Mouse (Mus musculus): ENCODE measurements around the gene Vav1. TPM values are rescaled to one million over a fixed set of nuclear protein-coding genes. Genes with fewer than 3 reads are reported as not detected.

The Vav1 gene
- polyA plus RNA-seq, 1 experiment, result 12.3 TPM

GRCm38 (mm10) chr17:57341568-57341967 lies 62.7 kb downstream of the Vav1 start:
- no peak for DNase-seq
- no peak overlapping the region for H3K4me3 ChIP-seq (replicated peaks; ENCODE audit: extremely low read depth, low read depth, low read length)
- TF ChIP-seq POLR2A (IDR thresholded peaks at IDR 0.05; ENCODE audit: borderline replicate concordance, extremely low read depth, low read depth, low read length), result no peak
- no peak for TF ChIP-seq CTCF (IDR thresholded peaks at IDR 0.05; ENCODE audit: insufficient read depth, low read length)
- WGBS, result 55% methylated on average over 4 of the region's 4 CpGs
- no peaks in the 10 kb centered on the region for H3K4me1 ChIP-seq (ENCODE audit: control insufficient read depth, insufficient read depth, low read length)

GRCm38 (mm10) chr17:57344029-57344707 lies 65.3 kb downstream of the Vav1 start:
- no peak for DNase-seq
- no peak overlapping the region for H3K4me3 ChIP-seq (replicated peaks; ENCODE audit: extremely low read depth, low read depth, low read length)
- WGBS, result 60% methylated on average over 2 of the region's 2 CpGs
- H3K4me1 ChIP-seq (ENCODE audit: control insufficient read depth, insufficient read depth, low read length), result no peaks in the 10 kb centered on the region; the same call in 1 of the 2 replicates
- no peak for TF ChIP-seq CTCF (IDR thresholded peaks at IDR 0.05; ENCODE audit: insufficient read depth, low read length)
- TF ChIP-seq POLR2A (IDR thresholded peaks at IDR 0.05; ENCODE audit: borderline replicate concordance, extremely low read depth, low read depth, low read length), result no peak

GRCm38 (mm10) chr17:57347017-57347416 lies 68.1 kb downstream of the Vav1 start:
- Histone ChIP-seq H3K4me1 (ENCODE audit: control insufficient read depth, insufficient read depth, low read length) (no peaks in the 10 kb centered on the region; the same call in 1 of the 2 replicates), H3K4me3 (replicated peaks; ENCODE audit: extremely low read depth, low read depth, low read length) (no peak overlapping the region)
- TF ChIP-seq POLR2A (IDR thresholded peaks at IDR 0.05; ENCODE audit: borderline replicate concordance, extremely low read depth, low read depth, low read length), result no peak
- no peak for TF ChIP-seq CTCF (IDR thresholded peaks at IDR 0.05; ENCODE audit: insufficient read depth, low read length)
- 48% methylated on average over 6 of the region's 6 CpGs for WGBS
- DNase-seq, result no peak

- Histone ChIP-seq H3K4me3 (replicated peaks; ENCODE audit: extremely low read depth, low read depth, low read length) (no peak overlapping the region), H3K4me1 (ENCODE audit: control insufficient read depth, insufficient read depth, low read length) (no peaks in the 10 kb centered on the region; the same call in 1 of the 2 replicates)
- 70% methylated on average over 2 of the region's 2 CpGs for WGBS
- DNase-seq, result no peak
- no peak for TF ChIP-seq CTCF (IDR thresholded peaks at IDR 0.05; ENCODE audit: insufficient read depth, low read length)
Measured at GRCm38 (mm10) chr17:57347781-57348180, 68.9 kb downstream of the Vav1 start.

- Histone ChIP-seq H3K4me1 (ENCODE audit: control insufficient read depth, insufficient read depth, low read length) (no peaks in the 10 kb centered on the region; the same call in 1 of the 2 replicates), H3K4me3 (replicated peaks; ENCODE audit: extremely low read depth, low read depth, low read length) (no peak overlapping the region)
- TF ChIP-seq POLR2A (IDR thresholded peaks at IDR 0.05; ENCODE audit: borderline replicate concordance, extremely low read depth, low read depth, low read length), result no peak
- no peak for TF ChIP-seq CTCF (IDR thresholded peaks at IDR 0.05; ENCODE audit: insufficient read depth, low read length)
- no peak for DNase-seq
- whole genome bisulfite sequencing, result 57% methylated on average over 5 of the region's 5 CpGs
Measured at GRCm38 (mm10) chr17:57349067-57349466, 70.2 kb downstream of the Vav1 start.

- TF ChIP-seq CTCF (IDR thresholded peaks at IDR 0.05; ENCODE audit: insufficient read depth, low read length), result no peak
- no peak for TF ChIP-seq POLR2A (IDR thresholded peaks at IDR 0.05; ENCODE audit: borderline replicate concordance, extremely low read depth, low read depth, low read length)
- Histone ChIP-seq H3K4me1 (ENCODE audit: control insufficient read depth, insufficient read depth, low read length) (no peaks in the 10 kb centered on the region; the same call in 1 of the 2 replicates), H3K4me3 (replicated peaks; ENCODE audit: extremely low read depth, low read depth, low read length) (no peak overlapping the region)
- WGBS, result 77% methylated on average over 5 of the region's 5 CpGs
- DNase-seq, result no peak
Measured at GRCm38 (mm10) chr17:57350212-57350611, 71.3 kb downstream of the Vav1 start.

- no peak for TF ChIP-seq POLR2A (IDR thresholded peaks at IDR 0.05; ENCODE audit: borderline replicate concordance, extremely low read depth, low read depth, low read length)
- no peak for TF ChIP-seq CTCF (IDR thresholded peaks at IDR 0.05; ENCODE audit: insufficient read depth, low read length)
- 88% methylated on average over 9 of the region's 9 CpGs for WGBS
- Histone ChIP-seq H3K4me1 (ENCODE audit: control insufficient read depth, insufficient read depth, low read length) (no peaks in the 10 kb centered on the region; the same call in 1 of the 2 replicates), H3K4me3 (replicated peaks; ENCODE audit: extremely low read depth, low read depth, low read length) (no peak overlapping the region)
- DNase-seq, result no peak
Measured at GRCm38 (mm10) chr17:57351107-57351506, 72.2 kb downstream of the Vav1 start.

- no peak for DNase-seq
- Histone ChIP-seq H3K4me1 (ENCODE audit: control insufficient read depth, insufficient read depth, low read length) (no peaks in the 10 kb centered on the region), H3K4me3 (replicated peaks; ENCODE audit: extremely low read depth, low read depth, low read length) (peak within 1 kb of the TSS; percentile 16)
- WGBS, result 31% methylated on average over 1 of the region's 1 CpGs
- TF ChIP-seq POLR2A (IDR thresholded peaks at IDR 0.05; ENCODE audit: borderline replicate concordance, extremely low read depth, low read depth, low read length), result no peak
- no peak for TF ChIP-seq CTCF (IDR thresholded peaks at IDR 0.05; ENCODE audit: insufficient read depth, low read length)
Measured at GRCm38 (mm10) chr17:57358441-57358840, 79.5 kb downstream of the Vav1 start, which contains the start of gene Adgre1. TSS of gene Adgre1 (plus strand) at chr17:57358691.

- TF ChIP-seq POLR2A (IDR thresholded peaks at IDR 0.05; ENCODE audit: borderline replicate concordance, extremely low read depth, low read depth, low read length) (no peak), CTCF (IDR thresholded peaks at IDR 0.05; ENCODE audit: insufficient read depth, low read length) (no peak)
- Histone ChIP-seq H3K4me3 (replicated peaks; ENCODE audit: extremely low read depth, low read depth, low read length) (peak overlapping the region; percentile 16), H3K4me1 (ENCODE audit: control insufficient read depth, insufficient read depth, low read length) (no peaks in the 10 kb centered on the region)
- DNase-seq, result no peak
- WGBS, result 72% methylated on average over 11 of the region's 11 CpGs
Measured at GRCm38 (mm10) chr17:57359485-57360241, 80.8 kb downstream of the Vav1 start.

Other genes starting within 250 kb of the Vav1 start
- 75.8 and 80.7 TPM in 2 replicates for gene Khsrp, start 247.6 kb upstream of the Vav1 start, polyA plus RNA-seq (2012; rRNA removed)
- gene Slc25a41, start 237.4 kb upstream of the Vav1 start, polyA plus RNA-seq (2012; rRNA removed), result 0.18 TPM in 1 of 2 replicates, not detected in the other
- gene Crb3, start 220.0 kb upstream of the Vav1 start, polyA plus RNA-seq (2012; rRNA removed), result 75.5 and 89.4 TPM in 2 replicates
- gene Slc25a23, start 219.2 kb upstream of the Vav1 start, polyA plus RNA-seq (2012; rRNA removed), result 44.0 and 51.8 TPM in 2 replicates
- gene Dennd1c, start 200.6 kb upstream of the Vav1 start, polyA plus RNA-seq (2012; rRNA removed), result 12.1 and 18.1 TPM in 2 replicates
- 34.2 and 37.7 TPM in 2 replicates for gene Tubb4a, start 191.3 kb upstream of the Vav1 start, polyA plus RNA-seq (2012; rRNA removed)
- gene Tnfsf9, start 173.8 kb upstream of the Vav1 start, polyA plus RNA-seq (2012; rRNA removed), result 5.3 and 7.9 TPM in 2 replicates
- gene Cd70, start 129.3 kb upstream of the Vav1 start, polyA plus RNA-seq (2012; rRNA removed), result not detected in 2 replicates
- gene Tnfsf14, start 84.9 kb upstream of the Vav1 start, polyA plus RNA-seq (2012; rRNA removed), result 1.8 and 1.9 TPM in 2 replicates
- gene C3, start 51.0 kb upstream of the Vav1 start, polyA plus RNA-seq (2012; rRNA removed), result 254 and 275 TPM in 2 replicates
- gene Gpr108, start 30.7 kb upstream of the Vav1 start, polyA plus RNA-seq (2012; rRNA removed), result 62.1 and 68.2 TPM in 2 replicates
- gene Trip10, start 29.6 kb upstream of the Vav1 start, polyA plus RNA-seq (2012; rRNA removed), result 43.0 and 50.7 TPM in 2 replicates
- 10.6 and 16.9 TPM in 2 replicates for gene Adgre1, start 79.6 kb downstream of the Vav1 start, polyA plus RNA-seq (2012; rRNA removed)